Mouse (Mus musculus): Measurements from ENCODE around the gene Iqcg.

GRCm38 (mm10) chr16:32973047-32973446 lies 83.0 kb downstream of the Iqcg start:
- TF ChIP-seq CTCF (IDR thresholded peaks at IDR 0.05; ENCODE audit: low read depth), result no peak
- no peak for TF ChIP-seq EP300 (IDR thresholded peaks at IDR 0.05; ENCODE audit: low read depth)
